Mouse (Mus musculus): ENCODE results near the gene Inpp1. TPM values are rescaled to one million over a fixed set of nuclear protein-coding genes. Genes with fewer than 3 reads are reported as not detected.

The Inpp1 gene
- polyA plus RNA-seq, 1 experiment from 2014 or later, result 15.5 TPM

- ATAC-seq (replicated peaks; ENCODE audit: insufficient number of reproducible peaks, low FRiP score, low TSS enrichment, low read depth), result no peak
- H3K4me2 ChIP-seq (ENCODE audit: low read depth, low read length), result no peak overlapping the region
- H3K9me3 ChIP-seq (replicated peaks; ENCODE audit: control insufficient read depth, low read length), result no peaks in the 10 kb centered on the region
- H3K4me1 ChIP-seq (ENCODE audit: control insufficient read depth, insufficient read depth, low read length), result no peaks in the 10 kb centered on the region
- no peaks in the 10 kb centered on the region for H3K36me3 ChIP-seq (replicated peaks; ENCODE audit: control insufficient read depth, insufficient read depth, low read depth, low read length)
- no peaks in the 10 kb centered on the region for H3K27me3 ChIP-seq (ENCODE audit: control insufficient read depth, insufficient read depth, low read length)
- no peak overlapping the region for H3K4me3 ChIP-seq (ENCODE audit: low read depth, low read length)
- DNase-seq (ENCODE audit: low spot score), result no peak
- H3K9ac ChIP-seq (replicated peaks; ENCODE audit: low read length), result no peak overlapping the region
- no peak overlapping the region for H3K27ac ChIP-seq (replicated peaks; ENCODE audit: low read depth, low read length)
- 83% methylated on average over 1 of the region's 1 CpGs for WGBS
These were observed 67.5 kb downstream of the Inpp1 start for GRCm38 (mm10) chr1:52749978-52750377.

GRCm38 (mm10) chr1:52748260-52748659 is 69.2 kb downstream of the Inpp1 start:
- no peak overlapping the region for H3K27ac ChIP-seq (replicated peaks; ENCODE audit: low read depth, low read length)
- H3K36me3 ChIP-seq (replicated peaks; ENCODE audit: control insufficient read depth, insufficient read depth, low read depth, low read length), result no peaks in the 10 kb centered on the region
- peak; percentile 77 for DNase-seq (ENCODE audit: low spot score)
- no peaks in the 10 kb centered on the region for H3K27me3 ChIP-seq (ENCODE audit: control insufficient read depth, insufficient read depth, low read length)
- ATAC-seq (replicated peaks; ENCODE audit: insufficient number of reproducible peaks, low FRiP score, low TSS enrichment, low read depth), result no peak
- no peaks in the 10 kb centered on the region for H3K4me1 ChIP-seq (ENCODE audit: control insufficient read depth, insufficient read depth, low read length)
- WGBS, result 20% methylated on average over 3 of the region's 3 CpGs
- no peak overlapping the region for H3K9ac ChIP-seq (replicated peaks; ENCODE audit: low read length)
- H3K4me3 ChIP-seq (ENCODE audit: low read depth, low read length), result no peak overlapping the region
- H3K9me3 ChIP-seq (replicated peaks; ENCODE audit: control insufficient read depth, low read length), result no peaks in the 10 kb centered on the region
- no peak overlapping the region for H3K4me2 ChIP-seq (ENCODE audit: low read depth, low read length)

- no peak overlapping the region for H3K27ac ChIP-seq (replicated peaks; ENCODE audit: low read depth, low read length)
- no peak overlapping the region for H3K4me3 ChIP-seq (ENCODE audit: low read depth, low read length)
- ATAC-seq (replicated peaks; ENCODE audit: insufficient number of reproducible peaks, low FRiP score, low TSS enrichment, low read depth), result no peak
- H3K4me2 ChIP-seq (ENCODE audit: low read depth, low read length), result no peak overlapping the region
- no peaks in the 10 kb centered on the region for H3K9me3 ChIP-seq (replicated peaks; ENCODE audit: control insufficient read depth, low read length)
- H3K9ac ChIP-seq (replicated peaks; ENCODE audit: low read length), result no peak overlapping the region
- H3K36me3 ChIP-seq (replicated peaks; ENCODE audit: control insufficient read depth, insufficient read depth, low read depth, low read length), result no peaks in the 10 kb centered on the region
- WGBS, result 73% methylated on average over 5 of the region's 5 CpGs
- no peaks in the 10 kb centered on the region for H3K27me3 ChIP-seq (ENCODE audit: control insufficient read depth, insufficient read depth, low read length)
- H3K4me1 ChIP-seq (ENCODE audit: control insufficient read depth, insufficient read depth, low read length), result no peaks in the 10 kb centered on the region
- DNase-seq (ENCODE audit: low spot score), result no peak
These were observed 74.9 kb downstream of the Inpp1 start for GRCm38 (mm10) chr1:52742567-52742966.

Other genes starting within 250 kb of the Inpp1 start
- 11.2 and 12.1 TPM in 2 replicates for gene Nemp2, start 187.0 kb downstream of the Inpp1 start, polyA plus RNA-seq (2014; fragmentation: Nextera tagmentation; extraction: Ambion mirVana)
- 1.4 and 2.1 TPM in 2 replicates for gene Mfsd6, start 90.2 kb downstream of the Inpp1 start, polyA plus RNA-seq (2014; fragmentation: Nextera tagmentation; extraction: Ambion mirVana)
- 26.2 and 31.0 TPM in 2 replicates for gene Hibch, start 27.2 kb upstream of the Inpp1 start, polyA plus RNA-seq (2014; fragmentation: Nextera tagmentation; extraction: Ambion mirVana)
- 4.6 and 5.2 TPM in 2 replicates for gene 1700019D03Rik, start 202.5 kb upstream of the Inpp1 start, polyA plus RNA-seq (2014; fragmentation: Nextera tagmentation; extraction: Ambion mirVana)
- gene Mstn, start 244.0 kb upstream of the Inpp1 start, polyA plus RNA-seq (2014; fragmentation: Nextera tagmentation; extraction: Ambion mirVana), result 2.6 and 4.3 TPM in 2 replicates

Data from embryonic facial prominence, embryonic 11.5 days (tissue).